Mouse (Mus musculus) brain, adult 2 months (tissue): ENCODE results near the gene Cdip1.
"Not testable (repeated sequence)": the region's sequence is repeated elsewhere in the genome, so short reads cannot be mapped to it uniquely, and the experiment has no call there.

ENCODE experiments used
- DNase-seq: peaks from one replicate; pipeline ENCODE4 v3.0.0; 2011; ENCODE audit warnings: low read depth, low spot score

Gene Cdip1

DNA sequence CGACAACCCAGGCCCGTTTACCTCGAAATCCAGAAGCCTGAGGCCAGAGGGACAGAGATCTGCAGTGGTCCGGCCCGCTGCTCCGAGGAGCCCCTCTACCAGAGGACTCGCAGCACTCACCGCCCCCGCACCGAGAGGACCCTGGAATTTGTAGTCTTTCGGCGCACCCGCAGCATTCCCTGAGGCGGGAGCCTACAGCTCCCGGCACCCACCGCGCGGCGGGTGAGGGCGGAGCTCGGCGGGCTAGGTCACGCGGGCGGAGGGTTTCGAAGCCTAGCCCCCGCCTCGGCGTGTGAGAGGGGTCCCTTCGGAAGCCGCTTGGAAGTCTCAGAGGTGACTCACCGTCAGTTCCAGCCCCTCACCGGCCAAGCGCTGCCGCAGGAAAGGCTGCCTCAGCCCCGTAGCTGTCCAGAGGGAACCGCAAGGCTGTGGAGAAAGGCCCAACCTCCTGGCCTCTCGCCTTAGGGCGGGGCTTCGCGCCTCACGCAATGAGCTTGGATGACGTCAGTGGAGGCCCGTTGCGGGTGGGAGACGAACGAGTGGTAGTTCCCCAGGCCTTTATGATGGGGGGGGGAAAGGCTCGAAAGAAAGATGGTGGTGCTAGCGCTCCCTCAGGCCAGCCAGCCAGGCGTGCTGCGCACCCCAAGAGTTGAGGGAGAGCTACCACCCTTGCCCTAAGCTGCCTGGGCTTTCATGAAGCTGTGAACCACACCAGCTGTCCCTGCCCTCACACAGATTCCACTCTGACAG is at the start of gene Cdip1:
TSS of gene Cdip1 (minus strand) at position 483 of the 750 bp plus-strand sequence.
- DNase-seq, result peak; percentile 97

DNA sequence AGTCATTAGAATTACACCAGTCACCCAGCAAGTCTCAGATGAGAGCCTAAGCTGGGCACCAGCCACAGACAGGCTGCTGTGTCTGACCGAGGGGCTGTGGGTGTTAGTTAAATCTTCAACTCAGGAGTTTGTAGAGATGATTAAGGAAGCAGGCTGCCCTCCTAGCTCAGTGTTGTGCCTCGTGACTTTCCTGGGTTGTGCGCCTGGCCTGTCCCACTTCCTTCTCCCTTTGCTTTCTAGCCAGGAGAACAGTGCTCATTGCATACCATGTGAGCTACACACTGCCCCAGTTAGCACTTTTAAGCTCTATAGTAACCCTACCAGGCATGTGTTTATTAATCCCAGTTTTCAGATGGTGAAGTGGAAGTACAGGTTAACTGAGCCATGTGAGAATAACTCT is 49.5 kb upstream of the Cdip1 start:
- peak; percentile 23 for DNase-seq

DNA sequence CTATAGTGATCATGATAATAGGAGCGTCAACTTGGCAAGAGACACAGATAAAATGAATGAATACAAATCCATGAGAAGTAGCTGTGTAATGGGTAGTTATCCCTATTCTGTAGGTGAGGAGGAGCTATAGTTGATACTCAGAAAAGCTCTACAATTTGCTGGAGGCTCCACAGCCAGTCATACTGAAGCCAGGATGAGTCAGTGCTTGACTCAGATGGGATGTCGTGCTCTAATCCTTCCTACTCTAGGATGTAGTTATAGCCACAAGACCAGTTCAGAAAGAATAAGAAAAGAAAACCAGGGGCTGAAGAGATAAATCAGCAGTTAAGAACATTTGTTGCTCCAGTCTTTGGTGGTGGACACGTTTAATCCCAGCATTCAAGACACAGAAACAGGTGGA is 47.5 kb upstream of the Cdip1 start:
- DNase-seq, result peak; percentile 71

DNA sequence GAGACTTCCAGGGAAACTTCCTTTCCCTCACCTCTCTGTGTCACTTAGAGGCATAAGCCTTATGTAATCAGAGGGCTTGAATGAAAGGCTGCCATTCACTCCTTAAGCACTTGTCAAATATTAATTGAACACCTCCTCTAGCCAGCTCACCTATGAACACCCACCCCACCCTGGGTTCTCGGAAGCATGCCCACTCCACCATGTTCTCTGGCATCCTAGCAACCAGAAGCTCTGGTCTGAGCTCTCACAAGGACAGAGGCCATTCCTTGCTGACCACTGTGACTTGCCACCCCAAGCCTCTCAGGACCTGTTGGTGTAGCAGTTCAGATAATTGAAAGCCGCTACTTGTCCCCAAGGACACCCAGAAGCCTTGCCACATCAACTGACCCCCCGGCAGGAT is 45.1 kb upstream of the Cdip1 start, which contains the start of gene 4930562C15Rik:
TSS of gene 4930562C15Rik (plus strand) at position 226 of the 400 bp plus-strand sequence.
- DNase-seq, result no peak

DNA sequence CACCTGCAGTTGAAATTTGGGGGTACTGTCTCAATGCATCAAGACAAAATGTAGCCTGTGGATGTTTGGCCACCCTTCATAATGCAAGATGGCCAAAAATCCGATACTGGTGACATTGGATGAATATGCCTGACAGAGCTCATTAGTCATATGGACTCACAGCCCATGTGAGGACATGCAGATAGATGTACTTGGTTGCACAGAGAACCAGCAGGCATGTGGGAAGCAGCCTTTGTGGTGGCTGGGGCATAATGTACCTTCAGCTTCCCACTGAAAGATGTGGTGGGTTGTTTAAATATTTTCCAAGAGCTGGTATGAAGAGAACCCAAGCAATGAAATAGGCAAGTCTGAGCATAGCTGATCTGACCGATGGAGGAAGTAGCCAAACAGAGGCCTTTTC is 43.8 kb upstream of the Cdip1 start:
- DNase-seq, result peak; percentile 39

DNA sequence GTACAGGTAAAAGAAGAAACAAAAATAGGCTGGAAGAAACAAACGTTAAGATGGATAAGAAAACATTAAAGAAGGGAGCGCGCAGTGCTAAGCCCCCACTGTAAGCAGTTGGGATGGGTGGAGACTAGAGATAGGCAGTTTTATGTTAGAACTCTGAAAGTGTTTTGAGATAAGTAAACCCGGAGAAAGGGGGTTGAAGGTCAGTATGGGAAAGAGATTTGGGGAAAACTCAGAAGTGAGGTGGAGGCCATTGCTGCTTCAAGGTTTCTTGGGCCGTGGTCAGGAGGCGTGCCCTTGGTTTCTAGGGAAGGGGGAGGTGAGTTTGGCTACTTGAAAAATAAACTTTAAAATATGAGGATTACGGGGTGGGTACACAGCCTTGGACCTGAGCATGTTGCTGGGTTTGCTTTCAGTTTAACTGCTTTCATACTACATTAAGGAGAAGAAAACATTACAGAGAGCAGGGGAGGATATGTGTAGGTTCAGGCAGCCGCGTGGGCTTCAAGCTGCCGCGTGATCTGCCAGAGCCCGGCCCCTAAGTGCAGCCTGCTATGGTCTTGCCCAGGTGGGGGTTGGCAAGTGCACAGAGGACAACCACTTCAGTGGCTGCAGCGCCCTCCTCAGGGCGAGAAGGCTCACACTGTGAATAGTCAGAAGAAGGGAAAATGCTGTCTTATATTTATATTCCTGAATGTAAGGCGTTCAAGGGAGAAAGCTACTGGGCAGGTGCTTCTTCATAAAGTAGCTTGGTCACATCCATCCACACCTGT is 41.7 kb upstream of the Cdip1 start:
- peak; percentile 59 for DNase-seq

DNA sequence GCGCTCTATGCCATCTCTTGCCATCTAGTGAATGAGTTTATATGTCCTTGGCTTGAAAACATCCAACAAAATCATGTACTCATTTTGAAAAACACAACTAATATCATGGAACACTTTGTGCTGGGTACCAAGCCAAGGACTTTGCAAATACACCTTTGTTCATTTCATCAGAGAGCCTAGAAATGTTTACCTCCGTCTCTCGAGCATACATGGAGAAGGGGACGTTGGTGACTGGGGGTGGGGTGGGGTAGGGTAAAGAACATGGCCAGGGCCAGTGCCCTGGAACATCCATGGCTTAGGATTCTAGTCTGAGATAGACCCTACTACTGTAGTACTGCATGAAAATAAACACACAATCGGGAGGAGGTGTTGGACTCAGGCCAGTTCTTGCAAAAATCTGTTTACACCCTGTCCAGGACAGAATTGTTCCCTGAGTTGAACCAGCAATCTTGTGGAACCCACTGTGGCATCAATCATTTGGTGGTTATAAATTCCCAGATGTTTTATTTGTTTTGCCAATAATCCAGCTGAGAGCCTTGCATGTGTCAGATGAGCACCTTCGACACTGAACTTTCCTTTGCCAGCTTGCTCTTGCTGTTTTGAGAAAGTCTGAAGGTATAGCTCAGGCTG is 39.3 kb upstream of the Cdip1 start:
- DNase-seq, result no peak

DNA sequence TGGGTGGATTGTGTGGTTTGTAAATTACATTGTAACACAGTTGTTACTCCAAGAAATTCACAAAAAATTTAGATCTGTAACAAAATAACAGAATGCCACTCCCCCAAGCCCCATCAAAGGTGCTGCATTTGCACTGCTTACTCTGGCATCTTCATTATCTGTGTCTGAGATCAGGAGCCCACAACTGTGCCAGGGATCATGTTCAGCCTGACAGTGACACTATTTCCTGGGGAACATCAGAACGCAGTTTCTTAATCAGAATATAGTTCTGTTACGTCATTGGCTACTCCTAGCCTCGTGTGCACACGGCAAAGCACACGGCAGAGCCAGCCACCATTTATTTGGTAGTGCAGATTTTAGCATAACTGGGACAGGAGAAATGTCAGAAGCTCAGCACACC is 37.5 kb upstream of the Cdip1 start:
- DNase-seq, result no peak

DNA sequence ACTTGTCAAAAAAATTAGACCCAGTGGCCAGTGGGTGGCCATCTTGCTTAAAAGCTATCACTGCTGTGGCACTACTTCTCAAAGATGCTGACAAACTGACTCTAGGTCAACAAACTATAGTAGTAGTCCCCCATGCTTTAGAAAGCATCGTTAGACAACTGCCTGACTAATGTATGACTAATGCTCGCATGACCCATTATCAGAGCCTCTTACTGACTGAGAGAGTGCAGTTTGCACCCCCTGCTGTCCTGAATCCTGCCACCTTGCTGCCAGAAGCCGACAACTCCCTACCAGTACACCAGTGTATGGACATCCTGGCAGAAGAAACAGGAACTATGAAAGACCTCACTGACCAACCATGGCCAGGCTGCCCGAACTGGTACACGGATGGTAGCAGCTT is 34.4 kb upstream of the Cdip1 start:
- not testable (repeated sequence) for DNase-seq

DNA sequence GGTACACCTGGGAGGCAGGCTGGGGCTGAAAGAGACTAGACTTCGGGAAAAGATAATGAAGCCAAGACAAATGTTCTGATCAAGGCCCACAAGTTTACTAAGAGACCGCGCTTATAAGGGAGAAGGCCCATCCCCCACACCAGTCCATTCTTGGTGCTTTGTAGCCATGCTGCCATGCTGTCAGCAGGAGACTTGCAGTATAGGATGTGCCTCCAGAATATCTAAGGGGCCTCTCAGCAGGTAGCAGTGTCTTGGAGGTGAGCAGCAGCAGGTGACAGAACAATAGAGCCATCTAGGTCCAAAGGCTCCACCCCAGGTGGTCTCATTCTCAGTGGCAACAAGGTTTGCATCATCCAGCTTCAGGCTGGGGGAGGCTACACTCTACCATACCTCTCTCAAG is 28.3 kb upstream of the Cdip1 start:
- no peak for DNase-seq

DNA sequence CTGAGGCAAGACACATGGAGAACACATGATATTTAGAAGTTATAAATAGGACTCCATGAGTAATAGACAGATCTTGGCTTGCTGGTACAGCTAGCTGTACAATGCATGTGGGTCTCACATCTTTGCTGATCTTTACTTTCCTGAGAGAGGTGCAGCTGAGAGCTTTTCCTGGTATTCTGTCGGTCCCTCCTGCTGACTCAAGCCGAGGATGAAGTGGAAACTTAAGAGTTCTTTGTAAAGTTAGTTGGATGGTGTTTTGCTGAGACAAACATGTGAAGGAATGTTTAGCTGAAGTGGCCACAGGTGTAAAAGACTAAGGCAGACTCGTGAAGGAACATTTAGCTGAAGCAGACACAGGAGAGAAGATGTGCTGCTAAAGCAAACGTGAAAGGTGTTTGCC is 6.5 kb upstream of the Cdip1 start:
- no peak for DNase-seq

DNA sequence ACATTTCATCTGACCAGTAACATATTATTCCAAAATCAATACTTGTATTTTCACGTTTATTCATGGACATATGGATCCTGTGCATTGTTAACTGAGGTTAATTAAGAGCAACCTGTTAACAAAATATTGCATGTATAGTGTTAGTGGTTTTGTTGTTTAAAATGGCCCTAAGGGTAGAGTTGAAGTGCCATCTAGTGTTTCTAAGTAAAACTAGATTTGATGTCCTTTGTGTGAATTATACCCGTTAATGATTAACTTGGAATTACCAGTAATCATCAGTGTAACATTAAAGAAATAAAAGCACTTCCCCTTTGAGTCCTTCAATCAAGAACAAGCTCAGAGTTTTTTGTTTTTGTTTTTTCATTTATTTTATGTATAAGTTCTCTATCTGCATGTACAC is 1.2 kb upstream of the Cdip1 start:
- peak; percentile 43 for DNase-seq

DNA sequence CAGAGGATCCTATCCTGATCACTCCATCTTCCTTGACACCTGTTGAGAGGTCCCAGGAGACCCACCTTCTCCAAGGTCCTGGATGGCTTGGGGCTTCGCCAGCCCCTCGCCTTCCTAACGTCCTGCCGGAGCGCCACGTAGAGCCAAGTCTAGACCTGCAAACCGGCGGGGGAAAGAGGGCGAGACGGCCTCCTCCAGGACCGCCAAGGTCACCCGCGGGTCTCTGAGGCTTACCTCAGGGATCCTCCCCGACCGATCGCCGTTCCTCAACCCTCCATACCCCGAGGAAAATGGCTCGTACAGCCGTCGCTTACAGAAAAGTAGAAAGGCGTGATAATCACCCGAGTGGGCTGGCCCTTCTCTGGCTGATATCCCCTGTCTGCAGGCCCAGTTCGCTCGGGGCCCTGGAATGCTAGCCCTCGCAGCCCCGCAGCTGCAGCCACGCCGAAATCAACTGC is 752 bp downstream of the Cdip1 start:
- no peak for DNase-seq

DNA sequence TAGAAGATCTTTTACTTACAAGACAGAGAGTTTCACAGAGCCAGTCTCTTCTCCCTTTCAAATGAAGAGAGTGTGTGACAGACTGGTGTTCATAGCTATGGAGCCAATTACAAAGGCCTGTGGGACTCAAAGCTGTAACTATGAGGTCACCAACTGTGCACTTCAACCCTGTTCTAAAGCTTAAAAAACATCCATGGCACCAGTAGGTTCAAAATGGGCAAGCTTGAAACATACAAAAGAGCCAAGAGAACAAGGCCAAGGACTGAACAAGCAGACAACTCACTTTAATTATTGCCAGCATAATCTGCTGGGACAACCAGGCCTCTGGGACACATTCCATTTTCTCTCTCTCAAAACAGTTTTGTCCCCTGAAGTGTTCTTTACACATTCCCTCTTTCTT is 1.9 kb downstream of the Cdip1 start:
- DNase-seq, result no peak

DNA sequence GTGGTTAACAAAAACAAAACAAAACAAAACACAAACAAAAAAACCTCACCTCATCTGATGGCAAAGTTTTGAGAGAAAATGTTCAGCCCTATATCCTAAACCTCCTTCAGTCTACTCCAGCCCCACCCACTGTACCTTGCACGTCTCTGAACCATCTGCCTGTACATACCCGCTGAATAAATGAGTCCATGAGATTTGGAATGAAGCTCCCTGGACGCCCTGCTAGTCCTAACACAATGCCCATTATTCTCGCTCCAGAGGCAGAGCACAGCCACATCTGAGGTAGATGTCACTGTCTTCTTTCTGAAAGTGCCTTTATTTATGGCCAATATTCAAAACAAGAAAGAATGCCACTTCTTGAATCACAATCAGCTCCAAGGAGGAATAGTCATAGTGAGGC is 4.4 kb downstream of the Cdip1 start:
- peak; percentile 62 for DNase-seq

DNA sequence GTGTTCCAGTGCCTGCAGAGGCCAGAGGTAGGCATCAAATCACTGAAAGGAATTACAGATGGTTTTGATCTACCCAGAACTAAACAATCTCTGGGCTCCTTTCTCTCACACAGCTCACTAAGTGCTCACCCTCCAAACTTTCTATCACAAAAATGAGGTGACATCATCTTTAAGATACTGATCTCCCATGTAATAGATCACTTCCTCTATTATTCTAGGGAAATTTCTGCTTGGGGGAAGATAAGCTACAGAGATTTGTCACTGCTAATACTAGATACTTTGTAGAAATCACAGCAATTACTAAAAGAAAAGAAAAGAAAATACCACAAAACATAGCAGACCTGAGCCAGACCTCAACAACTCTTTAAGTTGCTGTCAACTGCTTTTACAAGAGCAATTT is 7.6 kb downstream of the Cdip1 start:
- DNase-seq, result no peak

DNA sequence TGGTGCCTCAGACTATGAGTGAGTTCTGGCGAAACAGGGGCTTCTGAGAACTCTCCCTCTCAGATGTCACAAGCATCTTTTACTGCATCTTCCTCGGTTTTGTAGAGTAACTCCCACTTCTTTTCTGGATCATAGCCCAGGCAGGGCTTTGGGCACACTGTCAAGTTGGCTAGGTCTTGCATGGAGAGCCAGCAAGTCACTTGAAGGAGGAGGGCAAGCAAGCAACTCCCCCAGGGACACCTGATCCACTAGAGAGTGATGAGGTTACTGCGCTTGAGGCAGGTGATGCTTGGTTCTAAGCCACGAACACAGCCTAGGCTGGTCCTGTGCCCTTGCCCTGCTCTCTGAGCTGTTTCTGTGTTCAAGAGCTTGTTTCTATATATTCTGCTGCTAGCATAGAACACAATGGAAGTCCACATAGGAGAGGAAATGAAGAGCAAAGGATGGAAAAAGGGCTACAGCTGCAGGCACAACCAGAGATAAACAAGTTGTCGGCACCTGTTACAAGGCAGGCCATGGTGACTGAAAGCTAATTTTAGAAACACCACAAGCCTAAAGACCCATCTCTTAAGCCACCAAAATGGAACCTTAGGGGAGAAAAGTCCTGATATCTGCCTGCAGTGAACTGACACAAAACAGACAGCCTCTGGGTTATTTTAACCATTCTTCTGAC is 8.4 kb downstream of the Cdip1 start:
- peak; percentile 88 for DNase-seq

DNA sequence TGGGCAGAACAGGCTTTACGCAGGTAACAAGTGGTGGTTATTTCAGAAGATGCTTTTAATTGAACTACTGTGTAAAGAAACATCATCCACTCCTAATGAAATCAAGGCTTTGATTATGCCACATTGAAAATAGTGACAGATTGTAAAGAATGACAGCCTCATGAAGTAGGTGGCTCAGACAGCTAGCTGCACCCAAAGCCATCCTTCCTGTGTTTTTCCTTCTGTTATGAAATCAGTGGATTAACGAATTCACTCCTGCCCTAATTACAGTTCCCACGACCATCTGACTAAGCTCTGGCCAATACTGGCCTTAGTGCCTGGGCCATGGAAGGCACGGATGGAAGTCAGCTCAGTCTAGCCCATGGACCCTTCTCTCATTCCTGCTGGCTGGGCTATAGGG is 11.2 kb downstream of the Cdip1 start:
- DNase-seq, result peak; percentile 49

DNA sequence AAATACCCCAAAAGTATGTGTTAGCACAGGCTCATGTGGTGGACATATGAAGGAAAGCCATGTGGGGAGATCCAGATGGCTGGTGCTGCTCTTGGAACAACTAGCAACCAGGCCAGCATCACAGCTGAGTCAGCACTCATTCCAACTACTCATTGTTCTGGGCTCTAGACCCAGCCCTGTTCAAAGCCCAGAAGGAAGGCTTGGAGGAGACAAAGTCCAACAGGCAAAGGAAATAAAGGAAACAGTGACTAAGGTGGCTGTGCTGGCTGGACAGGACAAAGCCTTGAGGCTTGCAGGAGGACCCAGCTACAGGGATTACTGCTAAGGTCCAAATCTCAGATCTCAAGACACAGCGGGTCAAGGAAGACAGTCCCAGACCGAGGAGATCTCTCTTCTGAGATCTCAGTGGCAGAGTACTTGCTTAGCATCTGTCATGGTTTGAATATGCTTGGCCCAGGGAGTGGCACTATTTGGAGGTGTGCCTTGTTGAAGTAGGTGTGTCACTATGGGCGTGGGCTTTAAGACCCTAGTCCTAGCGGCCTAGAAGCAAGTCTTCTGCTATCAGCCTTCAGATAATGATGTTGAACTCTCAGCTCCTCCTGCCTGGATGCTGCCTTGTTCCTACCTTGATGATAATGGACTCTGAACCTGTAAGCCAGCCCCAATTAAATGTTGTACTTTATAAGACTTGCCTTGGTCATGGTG is 12.0 kb downstream of the Cdip1 start:
- peak; percentile 85 for DNase-seq

DNA sequence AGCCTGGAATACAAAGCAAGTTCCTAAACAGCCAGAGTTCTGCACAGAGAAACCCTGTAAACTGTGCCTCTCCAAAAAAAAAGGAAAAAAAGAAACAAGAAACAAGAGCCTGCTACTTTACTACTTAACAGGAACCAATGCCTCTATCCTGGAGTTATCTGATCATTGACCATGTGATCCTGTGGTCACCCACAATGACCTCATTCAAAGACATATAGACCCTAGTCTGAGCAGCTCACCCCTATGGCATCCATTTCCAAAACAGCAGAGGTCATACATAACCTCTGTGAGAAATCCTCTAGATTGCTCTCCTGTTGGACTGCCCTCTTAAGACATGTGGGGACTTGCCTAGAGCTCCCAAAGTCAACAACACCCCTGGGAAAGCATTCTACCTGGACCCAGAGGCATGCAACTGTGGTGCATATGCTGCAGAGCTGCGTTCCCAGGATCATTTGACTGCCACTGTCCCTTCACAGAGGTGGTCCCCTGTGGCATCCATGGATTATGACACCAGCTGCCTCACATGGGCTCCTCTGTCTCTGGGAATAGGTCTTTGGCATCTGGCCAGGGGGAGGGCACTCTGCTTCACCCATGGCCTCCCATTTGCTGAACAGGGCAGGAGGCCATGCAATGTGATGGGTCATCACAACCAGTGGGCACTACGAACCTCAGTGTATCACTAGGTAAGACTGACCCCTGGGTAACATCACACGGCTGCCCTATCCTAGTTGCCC is 12.8 kb downstream of the Cdip1 start:
- DNase-seq, result no peak
